In genomic region chr2:70823926-70824800, GRCm38 (mm10) we compare ENCODE assay signal across 8 mouse cellular contexts. TPM values are rescaled to one million over a fixed set of nuclear protein-coding genes. Genes with fewer than 3 reads are reported as not detected.
DNase-seq lines count a peak whose midpoint lies in the region; ATAC-seq lines count a peak whose summit lies in the region.

No protein-coding gene starts in this region.

- intact Hi-C loops in left cerebral cortex, postnatal 25 days (cut with DNase I) = loop anchor here (2.0 kb wide), 3 partner anchors 45 to 135 kb away; no protein-coding TSS in a partner anchor

- H3K9ac ChIP-seq in intestine, embryonic 14.5 days (ENCODE audit: low read length) = peak overlapping the region; percentile 98
- H3K9ac ChIP-seq in lung, embryonic 16.5 days (ENCODE audit: low read length) = peak overlapping the region; percentile 99

- peak; percentile 44 to 58 for DNase-seq in left cerebral cortex, postnatal 25 days (ENCODE audit: low spot score in 2 of 2)
- no peak for DNase-seq in left cerebral cortex, adult 8-10 months (ENCODE audit: low spot score in 2 of 2)
- peak; percentile 72 for DNase-seq in NIH3T3 (ENCODE audit: low read depth)
- DNase-seq in fibroblast of lung, adult 2 months (ENCODE audit: low read depth) = peak; percentile 40
- DNase-seq in intestine, embryonic 14.5 days (ENCODE audit: low spot score) = no peak
- DNase-seq in splenic B cell, adult 2 months (ENCODE audit: low read depth, low spot score) = peak; percentile 68
- no peak for DNase-seq in urinary bladder, postnatal 25 days (ENCODE audit: low spot score)

- H3K4me1 ChIP-seq in intestine, embryonic 14.5 days (replicated peaks; ENCODE audit: control insufficient read depth, insufficient read depth, low read length) = peaks cover 12% of the 10 kb centered on the region
- no peaks in the 10 kb centered on the region for H3K4me1 ChIP-seq in lung, embryonic 16.5 days (replicated peaks; ENCODE audit: control insufficient read depth, insufficient read depth, low read length)

- peak overlapping the region; percentile 100 for H3K27ac ChIP-seq in intestine, embryonic 14.5 days (ENCODE audit: low read depth)
- peak overlapping the region; percentile 99 for H3K27ac ChIP-seq in lung, embryonic 16.5 days (ENCODE audit: low read length)

- H3K27me3 ChIP-seq in intestine, embryonic 14.5 days (replicated peaks; ENCODE audit: control insufficient read depth, insufficient read depth, low read length) = no peaks in the 10 kb centered on the region
- H3K27me3 ChIP-seq in lung, embryonic 16.5 days (ENCODE audit: control insufficient read depth, insufficient read depth, low read depth, low read length) = no peaks in the 10 kb centered on the region
- H3K27me3 ChIP-seq in splenic B cell, adult 2 months (ENCODE audit: control insufficient read depth, insufficient read depth, low read length, poor library complexity, severe bottlenecking) = no peaks in the 10 kb centered on the region

- no peaks in the 10 kb centered on the region for H3K9me3 ChIP-seq in intestine, embryonic 14.5 days (ENCODE audit: control insufficient read depth, low read length)
- H3K9me3 ChIP-seq in lung, embryonic 16.5 days (ENCODE audit: control insufficient read depth, low read length) = no peaks in the 10 kb centered on the region

- ATAC-seq in intestine, embryonic 14.5 days (replicated peaks; ENCODE audit: low FRiP score, low TSS enrichment, low read depth) = no peak
- ATAC-seq in lung, embryonic 16.5 days (ENCODE audit: low read depth) = no peak

- WGBS in intestine, embryonic 14.5 days = under 1% methylated on average over 27 of the region's 27 CpGs
- under 1% methylated on average over 26 of the region's 27 CpGs for WGBS in lung, embryonic 16.5 days

- H3K36me3 ChIP-seq in intestine, embryonic 14.5 days (ENCODE audit: control insufficient read depth, insufficient read depth, low read length) = no peaks in the 10 kb centered on the region
- H3K36me3 ChIP-seq in lung, embryonic 16.5 days (ENCODE audit: control insufficient read depth, insufficient read depth, low read length) = no peaks in the 10 kb centered on the region
- no peaks in the 10 kb centered on the region for H3K36me3 ChIP-seq in splenic B cell, adult 2 months (ENCODE audit: control insufficient read depth, insufficient read depth, low read length, poor library complexity, severe bottlenecking)

- peak overlapping the region; percentile 82 for H3K4me3 ChIP-seq in intestine, embryonic 14.5 days (ENCODE audit: low read depth, low read length)
- peak overlapping the region; percentile 89 for H3K4me3 ChIP-seq in lung, embryonic 16.5 days (ENCODE audit: low read length)

- H3K4me2 ChIP-seq in intestine, embryonic 14.5 days (ENCODE audit: low read length) = peak overlapping the region; percentile 89
- H3K4me2 ChIP-seq in lung, embryonic 16.5 days (ENCODE audit: low read depth, low read length) = peak overlapping the region; percentile 81

RNA-seq across cellular contexts. Expression of gene Tlk1, which starts 1.4 kb away (rescaled TPM):
- total RNA-seq in left cerebral cortex, postnatal 25 days (2021) = 10 to 100 TPM; 88.5 to 98.9 TPM
- 100 to 1,000 TPM in 1 of 4 experiments, 10 to 100 TPM in 3; 90.1 to 104 (median 97.0) TPM for total RNA-seq in left cerebral cortex, adult 8-10 months (2022)
- polyA plus RNA-seq in intestine, embryonic 14.5 days (2014; fragmentation: Nextera tagmentation; extraction: Ambion mirVana) = 36.7 and 37.6 TPM in 2 replicates
- 21.1 and 22.9 TPM in 2 replicates for polyA plus RNA-seq in lung, embryonic 16.5 days (2015; fragmentation: Nextera tagmentation; extraction: Ambion mirVana)

Comparison
In these comparisons a context has a peak if more than half of its experiments do, and no peak if none do; other contexts are left out.
1. DNase-seq: peak in left cerebral cortex, postnatal 25 days (2 of 2), NIH3T3 (single experiment), fibroblast of lung, adult 2 months (single experiment) and splenic B cell, adult 2 months (single experiment); none in left cerebral cortex, adult 8-10 months (0 of 2), intestine, embryonic 14.5 days (single experiment) and urinary bladder, postnatal 25 days (single experiment).